Mouse (Mus musculus) ES-Bruce4 (cell line): ENCODE results near the gene Ddc.

Source experiments
- CTCF ChIP-seq: IDR thresholded peaks from one replicate; pipeline ENCODE4 v1.8.1; 2011; ENCODE audit warnings: low read depth, low read length
- EP300 ChIP-seq: IDR thresholded peaks from 2 replicates; pipeline ENCODE4 v1.6.1; 2011; ENCODE audit warnings: low read depth, low read length; ENCODE audit not compliant: insufficient read depth
- POLR2A ChIP-seq: IDR thresholded peaks from one replicate; pipeline ENCODE4 v1.8.1; 2011; ENCODE audit warnings: low read length; ENCODE audit not compliant: insufficient read depth

DNA sequence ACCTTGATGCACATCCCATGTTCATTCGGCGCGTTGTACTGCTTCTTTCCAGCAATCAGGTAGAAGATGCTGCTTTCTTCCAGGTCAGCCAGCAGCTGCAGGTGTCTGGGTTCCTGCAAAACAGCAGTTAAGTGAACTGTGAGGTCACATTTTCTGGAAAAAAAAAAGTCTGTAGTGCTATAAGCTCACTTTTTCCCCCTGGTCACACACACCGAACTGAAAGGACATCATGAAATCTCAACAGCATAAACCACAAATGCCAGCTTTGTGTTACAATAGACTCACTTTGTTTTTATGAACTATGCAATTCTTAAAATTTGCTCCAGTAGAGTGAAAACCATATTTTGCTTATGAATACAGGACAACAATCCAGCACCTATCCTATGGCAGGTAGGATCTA is 46.9 kb upstream of the Ddc start:
- TF ChIP-seq POLR2A = no peak
- no peak for TF ChIP-seq CTCF
- no peak for TF ChIP-seq EP300
